Mouse (Mus musculus) gastrocnemius, postnatal 25 days (tissue): Measurements from ENCODE around the gene Usp49. TPM values are rescaled to one million over a fixed set of nuclear protein-coding genes. Genes with fewer than 3 reads are reported as not detected.
"Not testable (repeated sequence)": the region's sequence is repeated elsewhere in the genome, so short reads cannot be mapped to it uniquely, and the experiment has no call there.

Source experiments
- DNase-seq: peaks from one replicate; pipeline ENCODE4 v3.0.0; 2022
- total RNA-seq, 2 experiments: library from RNA; stranded (reverse); gene quantifications; 1 replicate in 1 of 2; 2 replicates in 1 of 2; pipeline ENCODE4 v1.2.3; 2021

Usp49 gene
- total RNA-seq, 2 experiments from 2014 or later: 2.2 to 2.8 TPM

GRCm38 (mm10) chr17:47609182-47609581 is 21.3 kb upstream of the Usp49 start:
- DNase-seq: no peak

- DNase-seq: peak; percentile 94
Measured at GRCm38 (mm10) chr17:47610849-47611660, 19.4 kb upstream of the Usp49 start, which contains the start of the genes Bysl, Med20 and Gm20517. Gene Bysl (minus strand): TSS chr17:47611492. Gene Med20 (plus strand): TSS chr17:47611582. Gene Gm20517 (plus strand): TSS chr17:47611589.

- DNase-seq: no peak
Measured at GRCm38 (mm10) chr17:47611661-47611982, 18.9 kb upstream of the Usp49 start.

GRCm38 (mm10) chr17:47614018-47614417 is 16.5 kb upstream of the Usp49 start:
- DNase-seq: no peak

- DNase-seq: no peak
Measured at GRCm38 (mm10) chr17:47616119-47616518, 14.4 kb upstream of the Usp49 start.

GRCm38 (mm10) chr17:47616652-47617051 is 13.8 kb upstream of the Usp49 start:
- no peak for DNase-seq

- no peak for DNase-seq
Measured at GRCm38 (mm10) chr17:47617605-47618307, 12.7 kb upstream of the Usp49 start.

GRCm38 (mm10) chr17:47618556-47619311 is 11.8 kb upstream of the Usp49 start:
- DNase-seq: no peak

- DNase-seq: peak; percentile 28
Measured at GRCm38 (mm10) chr17:47622912-47623554, 7.5 kb upstream of the Usp49 start.

- not testable (repeated sequence) for DNase-seq
Measured at GRCm38 (mm10) chr17:47624572-47624971, 5.9 kb upstream of the Usp49 start.

- DNase-seq: peak; percentile 52
Measured at GRCm38 (mm10) chr17:47625088-47625487, 5.4 kb upstream of the Usp49 start.

GRCm38 (mm10) chr17:47626031-47626430 is 4.5 kb upstream of the Usp49 start:
- no peak for DNase-seq

GRCm38 (mm10) chr17:47627791-47628190 is 2.7 kb upstream of the Usp49 start:
- no peak for DNase-seq

GRCm38 (mm10) chr17:47628851-47629676 is 1.4 kb upstream of the Usp49 start:
- peak; percentile 94 for DNase-seq

GRCm38 (mm10) chr17:47629717-47630677 is 493 bp upstream of the Usp49 start:
- peak; percentile 34 for DNase-seq

- no peak for DNase-seq
Measured at GRCm38 (mm10) chr17:47632181-47632840, 1.8 kb downstream of the Usp49 start.

- DNase-seq: no peak
Measured at GRCm38 (mm10) chr17:47633999-47634770, 3.7 kb downstream of the Usp49 start.

GRCm38 (mm10) chr17:47642992-47643391 is 12.5 kb downstream of the Usp49 start:
- DNase-seq: no peak

GRCm38 (mm10) chr17:47646683-47647082 is 16.2 kb downstream of the Usp49 start:
- peak; percentile 42 for DNase-seq
